Mouse (Mus musculus) heart, adult 2 months (tissue): ENCODE measurements around the gene Tcaf3.

Experiments
- CTCF ChIP-seq: fragments of 200-600 bp; IDR thresholded peaks from 2 replicates; pipeline ENCODE4 v1.8.1; 2022; ENCODE audit warnings: antibody characterized with exemption, mild to moderate bottlenecking, moderate library complexity
- EP300 ChIP-seq: fragments of 200-500 bp; IDR thresholded peaks from 2 replicates; pipeline ENCODE4 v1.6.1; 2011; ENCODE audit warnings: low read depth, low read length, control low read depth; ENCODE audit not compliant: insufficient read depth
- POLR2A ChIP-seq: fragments of 200-500 bp; IDR thresholded peaks from 2 replicates; pipeline ENCODE4 v1.6.1; 2011; ENCODE audit warnings: mild to moderate bottlenecking, low read depth, low read length, control low read depth; ENCODE audit not compliant: insufficient read depth

GRCm38 (mm10) chr6:42577433-42577832 lies 20.1 kb downstream of the Tcaf3 start:
- TF ChIP-seq POLR2A = no peak
- no peak for TF ChIP-seq CTCF
- TF ChIP-seq EP300 = no peak
